Mouse (Mus musculus): ENCODE results near the gene March5. TPM values are rescaled to one million over a fixed set of nuclear protein-coding genes. Genes with fewer than 3 reads are reported as not detected.
"Not testable (repeated sequence)": the region's sequence is repeated elsewhere in the genome, so short reads cannot be mapped to it uniquely, and the experiment has no call there.

Gene March5
- total RNA-seq (2021) = 100 to 1,000 TPM; 116 to 137 TPM
- long read RNA-seq, experiment 1, transcript March5-201 (6 exons, 1,809 nt) = major isoform, 83 of 101 reads
- long read RNA-seq, experiment 1, partial matches to known transcripts = 1 of 101 reads
- long read RNA-seq, experiment 1, other reads (novel, unspliced or antisense) = 14 of 101 reads
- long read RNA-seq, experiment 2, transcript March5-202 (5 exons, 1,293 nt) = minor isoform, 13 of 287 reads
- long read RNA-seq, experiment 2, transcript March5-201 (6 exons, 1,809 nt) = major isoform, 237 of 287 reads
- long read RNA-seq, experiment 2, partial matches to known transcripts = 6 of 287 reads
- long read RNA-seq, experiment 2, other reads (novel, unspliced or antisense) = 30 of 287 reads

DNA sequence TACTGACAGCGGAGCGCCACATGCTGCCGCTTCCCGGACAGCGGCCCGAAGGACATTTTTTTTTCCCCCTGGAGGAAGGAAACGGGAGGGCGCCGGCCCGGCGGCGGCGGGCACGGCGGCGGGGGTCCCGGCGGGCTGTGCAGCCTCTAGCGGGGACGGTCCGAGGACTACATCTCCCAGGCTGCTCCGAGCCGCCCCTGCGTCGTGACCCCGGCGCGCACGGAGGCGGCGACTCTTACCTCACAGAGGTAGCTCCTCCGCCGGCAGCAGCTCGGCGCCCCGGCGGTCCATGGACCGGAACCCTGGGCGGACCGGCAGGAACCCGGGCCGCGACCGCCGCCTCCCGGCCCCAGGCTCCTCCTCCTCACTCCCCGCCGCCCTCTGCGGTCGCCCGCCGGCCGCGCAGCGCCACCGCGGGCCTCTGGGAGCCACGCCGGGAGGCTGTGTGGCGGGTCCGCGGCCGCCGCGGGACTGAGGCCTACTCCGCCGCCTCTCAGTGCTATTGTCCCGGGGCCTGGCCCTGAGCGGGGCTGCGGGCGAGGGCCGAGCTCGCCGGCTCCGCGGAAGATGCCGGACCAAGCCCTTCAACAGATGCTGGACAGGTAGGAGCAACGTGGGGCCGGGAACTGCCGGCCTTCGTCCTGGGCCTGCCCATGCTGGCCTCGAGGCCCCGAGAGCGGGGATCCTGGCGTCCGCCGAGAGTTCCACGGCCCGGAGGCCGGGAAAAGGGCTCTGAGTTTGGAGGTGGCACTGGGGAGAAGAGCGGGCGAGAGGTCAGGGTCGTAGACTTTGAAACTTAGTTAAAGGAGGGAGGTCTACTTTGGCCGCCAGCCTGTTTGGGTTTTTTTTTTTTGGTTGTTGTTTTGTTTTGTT, at the start of gene March5:
TSS of gene March5 (plus strand) at position 241 of the 873 bp plus-strand sequence.
- peak; percentile 88 to 89 for DNase-seq (ENCODE audit: low spot score in 2 of 2)

GRCm38 (mm10) chr19:37172096-37172495, 35.2 kb upstream of the March5 start:
- peak in 1 of 2 experiments; percentile 10 for DNase-seq (ENCODE audit: low spot score in 2 of 2)

DNA sequence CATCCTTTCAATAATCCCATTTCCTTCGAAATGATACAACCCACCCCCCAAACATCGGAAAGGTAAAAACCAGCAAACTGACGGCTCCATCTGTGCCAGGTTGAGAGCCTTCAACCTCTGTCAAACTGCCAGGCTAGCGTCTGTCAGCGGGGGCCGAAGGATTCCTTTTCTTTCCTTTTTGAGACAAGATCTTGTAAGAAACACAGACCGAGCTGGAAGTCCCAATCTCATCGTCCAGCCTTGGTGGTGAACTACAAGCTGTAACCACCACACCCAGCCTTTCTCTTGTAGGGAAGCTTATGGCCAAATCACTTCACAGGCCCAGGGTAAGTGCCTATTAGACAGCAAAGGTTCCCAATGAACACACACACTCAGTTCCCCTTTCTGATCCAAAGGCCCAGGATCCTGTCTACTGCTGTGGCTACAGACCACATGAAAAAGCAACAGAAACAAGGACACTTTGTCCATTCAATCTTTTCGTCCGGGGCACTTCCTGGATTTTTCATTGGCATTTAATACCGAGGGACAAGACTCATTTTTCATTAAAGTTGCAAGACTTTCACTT, 34.7 kb upstream of the March5 start:
- DNase-seq (ENCODE audit: low spot score in 2 of 2) = no peak

GRCm38 (mm10) chr19:37173331-37174115, 33.8 kb upstream of the March5 start:
- no peak for DNase-seq (ENCODE audit: low spot score in 2 of 2)

DNA sequence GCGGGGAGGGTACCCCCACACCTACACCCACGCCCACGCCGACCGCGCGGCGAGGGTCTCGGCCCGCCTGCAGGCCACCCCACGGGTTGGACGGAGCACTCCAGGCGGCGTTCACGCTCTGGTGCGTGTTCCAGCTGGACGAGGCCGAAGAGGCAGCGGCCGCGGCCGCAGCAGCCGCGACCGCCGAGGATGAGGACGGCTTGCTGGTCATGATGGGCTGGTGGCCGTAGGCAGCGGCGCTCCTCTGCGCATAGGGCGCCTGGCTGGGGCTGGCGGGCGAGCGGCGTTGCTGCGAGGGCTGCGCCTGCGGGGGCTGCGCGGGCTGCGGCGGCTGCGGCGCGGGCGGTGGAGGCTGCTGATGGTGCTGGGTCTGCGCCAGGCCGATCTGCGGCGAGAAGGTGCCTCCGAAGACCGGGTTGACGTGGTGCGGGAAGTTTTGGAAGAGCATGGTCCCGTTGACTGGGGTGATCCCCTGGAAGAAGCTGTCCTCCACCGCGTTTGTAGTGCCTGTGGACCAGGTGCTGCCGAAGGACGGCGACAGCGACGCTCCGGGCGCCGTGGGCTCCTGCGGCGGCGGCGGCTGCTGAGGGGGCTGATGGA, 33.1 kb upstream of the March5 start:
- peak; percentile 58 to 63 for DNase-seq (ENCODE audit: low spot score in 2 of 2)

GRCm38 (mm10) chr19:37174716-37175435, 32.5 kb upstream of the March5 start:
- DNase-seq (ENCODE audit: low spot score in 2 of 2) = peak; percentile 51 to 56

GRCm38 (mm10) chr19:37175436-37175805, 31.9 kb upstream of the March5 start:
- peak; percentile 38 to 61 for DNase-seq (ENCODE audit: low spot score in 2 of 2)

DNA sequence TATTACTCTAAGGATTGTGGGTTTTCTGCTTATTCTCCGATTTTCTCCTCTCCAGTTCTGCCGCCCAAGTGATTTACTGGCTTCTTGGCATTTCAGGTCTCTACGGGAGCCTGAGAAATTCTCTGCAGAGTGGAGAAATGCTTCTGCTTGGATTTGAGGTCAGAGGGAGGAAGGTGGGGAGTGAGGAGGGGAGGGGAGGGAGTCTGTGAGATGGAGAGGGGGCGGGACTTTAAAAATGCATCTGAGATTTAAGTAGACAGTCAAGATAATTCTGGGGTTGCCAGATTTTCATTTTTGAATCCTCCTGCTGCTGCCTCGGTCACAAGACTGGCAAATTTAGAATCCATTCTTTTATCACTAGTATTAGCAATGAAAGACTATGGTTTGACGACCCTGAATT, 31.4 kb upstream of the March5 start:
- peak in 1 of 2 experiments; percentile 23 for DNase-seq (ENCODE audit: low spot score in 2 of 2)

- DNase-seq (ENCODE audit: low spot score in 2 of 2) = no peak
These were observed 30.4 kb upstream of the March5 start for GRCm38 (mm10) chr19:37176879-37177462.

DNA sequence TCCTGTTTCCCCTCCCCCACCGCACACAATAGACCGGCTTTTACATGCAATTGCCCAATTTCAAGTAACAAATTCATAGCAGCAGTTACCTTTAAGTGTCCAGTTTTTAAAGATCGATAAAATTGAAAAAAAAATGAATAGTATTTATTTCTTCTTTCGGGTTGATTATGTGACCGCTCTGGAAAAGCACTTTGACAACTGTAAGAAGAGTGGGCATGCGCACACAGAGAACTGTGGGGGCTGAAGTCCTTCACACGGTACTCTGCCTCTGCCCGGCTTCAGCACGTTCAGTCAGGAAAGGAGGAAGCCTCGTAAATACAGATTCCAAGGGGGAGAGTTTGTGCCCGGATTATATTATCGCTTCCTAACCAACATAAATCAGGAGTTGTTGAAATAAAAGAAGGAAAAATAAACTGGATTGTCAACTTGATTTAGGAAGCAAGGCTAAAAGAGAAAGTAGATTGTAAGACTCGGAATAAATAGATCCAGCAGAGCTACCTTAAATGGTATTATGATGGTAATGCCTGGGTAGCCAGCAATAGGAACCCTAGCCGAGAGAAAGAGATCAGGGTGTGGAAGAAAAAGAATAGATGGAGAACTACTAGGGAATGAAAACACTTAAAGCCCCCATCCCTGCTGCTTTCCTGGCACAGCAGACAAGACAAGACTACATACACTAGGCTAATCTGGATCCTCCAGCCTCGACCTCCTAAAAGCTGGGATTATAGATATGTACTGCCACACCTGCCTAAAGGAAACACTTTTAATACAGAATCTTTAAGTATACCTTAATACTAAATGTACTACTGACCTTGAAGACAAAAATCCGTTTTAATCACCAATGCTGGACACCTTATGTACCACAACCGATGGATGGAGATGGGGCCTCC, 29.3 kb upstream of the March5 start:
- peak; percentile 29 to 38 for DNase-seq (ENCODE audit: low spot score in 2 of 2)

GRCm38 (mm10) chr19:37188366-37188948, 18.9 kb upstream of the March5 start:
- no peak for DNase-seq (ENCODE audit: low spot score in 2 of 2)

DNA sequence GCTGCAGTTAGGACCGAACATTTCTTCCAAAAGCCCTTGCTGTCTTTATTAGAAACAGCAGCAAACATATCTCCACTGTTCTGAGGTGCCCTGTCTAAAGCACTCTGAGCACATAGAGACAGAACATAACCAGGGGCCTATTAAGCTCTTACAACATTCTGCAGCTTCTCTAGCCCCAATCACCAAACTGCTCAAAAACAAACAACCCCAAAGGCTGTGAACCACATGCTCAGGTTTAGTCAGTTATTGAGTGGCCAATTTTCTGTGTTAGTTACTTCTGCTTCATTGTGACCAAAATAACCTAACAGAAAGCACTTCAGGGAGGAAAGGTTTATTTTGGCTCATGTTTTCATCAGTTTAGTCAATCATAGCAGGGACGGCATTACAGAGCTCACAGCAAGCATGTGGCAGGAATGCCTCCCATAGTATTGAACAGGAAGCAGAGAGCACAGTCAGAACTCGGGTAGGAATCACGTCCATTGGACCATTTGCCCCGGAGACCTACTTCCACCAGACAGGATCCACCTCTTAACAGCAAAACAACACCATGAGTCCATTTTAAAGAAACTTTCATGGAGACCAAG, 14.8 kb upstream of the March5 start:
- DNase-seq (ENCODE audit: low spot score in 2 of 2) = no peak

DNA sequence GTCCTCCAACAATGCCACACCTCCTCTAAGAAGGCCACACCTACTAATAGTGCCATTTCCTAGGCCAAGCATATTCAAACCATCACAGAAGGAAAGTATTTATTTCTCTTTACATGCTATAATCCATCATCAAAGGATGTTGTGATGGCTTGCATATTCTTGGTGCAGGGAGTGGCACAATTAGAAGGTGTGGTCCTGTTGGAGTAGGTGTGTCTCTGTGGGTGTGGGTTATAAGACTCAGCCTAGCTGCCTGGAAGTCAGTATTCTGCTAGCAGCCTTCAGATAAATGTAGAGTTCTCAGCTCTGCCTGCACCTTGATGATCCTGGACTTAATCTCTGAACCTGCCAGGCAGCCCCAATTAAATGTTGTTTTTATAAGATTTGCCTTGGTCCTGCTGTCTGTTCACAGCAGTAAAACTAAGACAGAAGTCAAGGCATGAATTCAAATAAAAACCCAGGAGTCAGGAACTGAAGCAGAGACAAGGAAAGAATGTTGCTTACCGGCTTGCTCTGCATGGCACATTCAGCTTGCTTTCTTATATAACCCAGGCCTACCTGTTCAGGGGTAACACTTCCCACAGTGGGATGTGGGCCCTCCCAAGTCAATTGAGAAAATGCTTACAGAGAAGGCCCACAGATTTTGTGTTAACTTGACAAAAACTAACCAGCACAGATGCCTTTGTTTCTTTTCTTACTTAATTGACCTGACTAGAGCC, 9.0 kb upstream of the March5 start:
- DNase-seq (ENCODE audit: low spot score in 2 of 2) = no peak

- no peak for DNase-seq (ENCODE audit: low spot score in 2 of 2)
These were observed 7.5 kb upstream of the March5 start for GRCm38 (mm10) chr19:37199889-37200288.

GRCm38 (mm10) chr19:37203371-37203770, 4.0 kb upstream of the March5 start:
- no peak for DNase-seq (ENCODE audit: low spot score in 2 of 2)

DNA sequence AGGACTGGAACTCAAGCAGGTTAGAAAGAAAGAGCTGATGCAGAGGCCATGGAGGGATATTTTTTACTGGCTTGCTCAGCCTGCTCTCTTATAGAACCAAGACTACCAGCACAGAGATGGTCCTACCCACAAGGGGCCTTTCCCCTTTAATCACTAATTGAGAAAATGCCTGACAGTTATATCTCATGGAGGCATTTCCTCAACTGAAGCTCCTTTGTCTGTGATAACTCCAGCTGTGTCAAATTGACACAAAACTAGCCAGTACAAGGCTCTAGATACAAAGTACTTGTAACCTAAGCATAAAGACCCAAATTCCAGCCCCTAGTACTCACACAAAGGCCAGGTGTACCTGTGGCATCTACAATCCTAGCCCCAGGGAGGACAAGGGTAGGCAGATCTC, 2.2 kb upstream of the March5 start:
- not testable (repeated sequence) for DNase-seq (ENCODE audit: low spot score in 2 of 2)
